Mouse (Mus musculus) testis, postnatal 14 days (tissue): ENCODE data around the gene Gnao1.

Source experiments
- DNase-seq: peaks from one replicate; pipeline ENCODE4 v3.0.0; 2021; ENCODE audit warnings: low spot score

The Gnao1 gene

DNA sequence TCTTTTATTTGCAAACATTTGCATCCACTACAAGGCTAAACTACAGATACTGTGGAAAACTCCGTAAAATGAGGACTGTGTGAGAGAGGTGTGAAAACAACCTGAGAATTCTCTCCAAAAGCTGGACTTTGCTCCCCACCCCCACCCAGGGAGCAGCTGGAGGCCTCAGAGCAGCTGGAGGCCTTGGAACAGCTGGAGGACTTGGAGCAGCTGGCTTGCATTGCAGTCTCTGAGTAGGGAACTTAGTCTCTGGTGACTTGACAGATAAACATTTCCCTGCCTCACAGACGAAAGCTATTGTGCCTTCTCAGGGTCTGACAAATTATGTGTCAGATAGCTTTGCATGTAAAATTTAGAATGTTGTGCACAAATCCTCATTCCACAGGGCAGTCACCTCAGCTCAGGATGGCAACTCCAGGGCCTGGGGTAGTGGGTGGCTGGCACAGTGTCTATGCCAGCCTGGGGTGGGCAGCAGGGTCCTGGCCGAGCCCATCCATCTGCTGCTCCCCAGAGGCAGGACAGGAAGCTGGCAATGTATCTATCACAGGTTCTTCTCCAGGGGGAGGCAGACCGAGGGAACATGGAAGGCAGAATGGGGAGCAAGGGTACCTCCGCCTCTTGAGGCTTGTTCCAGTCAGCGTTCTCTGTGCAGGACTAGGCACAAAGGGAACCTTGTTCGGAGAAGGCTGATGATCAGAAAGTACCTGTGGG is 87.2 kb downstream of the Gnao1 start:
- DNase-seq, result no peak

DNA sequence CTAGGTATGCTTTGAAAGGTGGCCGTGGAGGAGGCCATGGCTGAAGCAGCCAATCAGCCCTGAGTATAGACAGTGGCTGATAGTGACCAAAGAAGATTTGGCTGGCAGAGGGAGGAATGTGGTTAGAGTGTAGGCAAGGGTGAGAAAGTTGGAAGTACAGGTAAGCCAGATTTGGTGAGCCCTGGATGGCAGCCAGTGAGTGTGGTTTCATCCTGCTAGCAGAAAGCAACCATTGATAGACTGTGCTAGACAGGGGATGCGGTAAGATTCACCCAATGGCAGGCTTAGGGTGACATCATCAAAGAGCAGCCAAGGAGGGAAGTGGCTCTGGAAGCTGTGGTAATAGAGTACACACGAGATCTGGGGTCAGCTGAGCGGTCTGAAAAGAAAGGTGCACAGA is 88.8 kb downstream of the Gnao1 start:
- DNase-seq, result no peak

DNA sequence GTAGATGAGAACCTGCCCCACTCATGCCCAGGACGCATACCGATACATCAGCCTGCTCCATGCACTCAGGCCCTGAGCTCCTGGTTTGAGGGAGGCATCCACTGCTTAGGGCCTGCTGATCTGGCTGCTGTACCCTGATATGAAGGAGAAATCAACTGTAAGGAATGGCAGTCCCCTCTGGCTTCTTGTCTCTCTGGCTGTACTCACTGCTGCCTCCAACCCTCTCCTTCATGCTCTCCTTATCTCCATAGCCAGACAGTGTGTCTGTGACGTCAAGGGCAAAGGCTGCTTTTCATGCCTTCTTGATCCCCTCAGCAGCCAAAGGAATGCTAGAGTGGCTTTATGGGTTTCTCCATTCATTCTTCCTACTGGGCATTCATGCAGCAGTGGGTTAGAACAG is 92.3 kb downstream of the Gnao1 start:
- DNase-seq, result no peak

DNA sequence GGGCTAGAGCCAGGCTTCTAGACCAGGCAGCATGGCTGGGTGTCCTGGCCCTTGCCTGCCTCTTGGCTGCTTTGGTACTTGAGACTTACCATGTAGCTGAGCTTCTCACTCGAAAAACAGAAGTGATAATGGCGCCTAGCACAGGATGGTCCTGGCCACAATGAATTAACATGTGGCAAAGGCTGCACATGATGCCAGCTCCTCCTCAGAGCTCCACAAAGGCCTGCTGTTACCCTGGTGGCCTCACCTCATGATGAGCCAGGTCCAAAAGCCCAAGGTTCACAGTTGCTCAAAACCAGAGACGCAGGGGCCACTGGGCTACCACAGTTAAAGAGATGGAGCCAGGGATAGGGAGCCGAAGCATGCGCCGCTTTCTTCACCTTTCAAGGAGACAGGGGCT is 97.2 kb downstream of the Gnao1 start:
- DNase-seq, result no peak

DNA sequence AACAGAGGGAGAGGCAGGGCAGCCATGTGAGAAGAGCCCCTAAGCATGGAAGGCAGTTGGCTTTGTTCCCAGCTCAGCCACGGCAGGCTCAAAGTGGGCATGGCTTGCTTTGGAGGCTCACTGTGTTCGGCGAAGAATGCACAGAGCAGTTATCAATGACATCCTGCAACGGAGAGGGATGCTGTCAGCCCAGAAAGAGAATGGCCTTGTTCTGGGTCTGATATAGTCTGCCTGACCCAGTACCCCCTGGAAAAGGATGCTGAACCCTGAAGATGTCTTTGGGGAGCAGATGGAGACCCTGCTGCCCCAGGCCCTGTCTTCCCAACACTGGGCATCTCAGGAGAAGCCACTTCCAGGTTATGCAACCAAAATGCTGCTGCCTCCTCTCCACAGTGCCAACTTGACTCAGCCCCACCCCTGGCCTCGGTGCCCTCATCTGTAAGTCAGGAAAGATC is 98.2 kb downstream of the Gnao1 start:
- no peak for DNase-seq

DNA sequence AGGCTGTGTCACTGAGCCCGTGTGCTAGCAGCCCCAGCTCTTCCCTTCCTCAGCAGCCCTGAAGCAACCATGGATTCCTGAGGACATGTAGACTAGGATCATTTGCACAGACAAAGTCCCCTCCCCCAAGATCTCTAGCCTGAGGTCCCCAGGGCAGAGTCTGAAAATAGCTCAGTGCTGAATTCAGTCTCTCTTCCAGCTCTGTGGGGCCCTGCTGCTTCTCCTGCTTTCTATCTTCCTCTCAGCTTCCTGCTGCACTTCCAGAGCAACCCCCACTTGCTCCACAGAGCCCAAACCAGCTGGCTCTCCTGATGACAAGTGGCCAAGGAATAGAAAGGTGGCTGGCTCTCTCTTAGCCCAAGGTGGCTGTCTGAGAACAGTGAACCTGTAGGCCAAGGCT is 98.8 kb downstream of the Gnao1 start:
- no peak for DNase-seq

DNA sequence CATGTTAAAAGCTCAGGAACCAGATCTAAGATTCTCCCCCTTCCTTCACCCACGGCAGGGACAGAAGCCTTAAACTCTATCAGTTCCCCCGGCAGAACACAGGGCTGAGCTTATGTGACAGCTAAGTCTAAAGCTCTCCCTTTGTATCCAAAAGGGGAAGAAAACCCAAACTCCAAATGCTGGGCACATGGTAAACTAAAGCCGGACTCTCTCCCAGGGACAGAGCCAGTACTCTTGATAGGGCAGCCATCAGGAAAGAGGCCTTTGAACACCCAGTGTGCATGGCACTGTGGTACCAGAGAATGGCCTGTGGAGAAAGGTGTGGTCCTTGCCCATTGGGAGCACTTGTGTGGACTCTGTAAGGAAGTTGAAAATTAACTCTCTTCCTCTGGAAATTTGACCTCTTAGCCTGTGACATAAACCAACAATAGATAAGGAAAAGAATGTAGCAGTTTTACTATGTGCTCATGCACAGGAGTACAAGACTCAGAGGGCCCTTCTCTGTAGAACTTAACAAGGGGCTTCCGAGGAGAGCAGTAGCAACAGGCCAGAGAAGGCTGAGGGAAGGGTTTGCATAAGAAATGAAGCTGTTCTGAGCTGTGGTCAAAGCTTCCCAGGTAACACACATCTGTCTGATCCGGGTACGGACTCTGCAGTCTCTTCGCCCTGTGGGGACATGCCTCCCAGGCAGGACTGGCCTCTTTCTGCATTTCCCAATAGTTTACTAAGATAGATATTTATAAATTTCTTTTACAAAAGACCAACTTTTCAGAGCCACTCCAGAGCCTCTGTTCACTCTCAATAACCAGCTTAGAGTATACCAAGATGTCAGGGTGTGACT is 102.2 kb downstream of the Gnao1 start:
- DNase-seq, result no peak

DNA sequence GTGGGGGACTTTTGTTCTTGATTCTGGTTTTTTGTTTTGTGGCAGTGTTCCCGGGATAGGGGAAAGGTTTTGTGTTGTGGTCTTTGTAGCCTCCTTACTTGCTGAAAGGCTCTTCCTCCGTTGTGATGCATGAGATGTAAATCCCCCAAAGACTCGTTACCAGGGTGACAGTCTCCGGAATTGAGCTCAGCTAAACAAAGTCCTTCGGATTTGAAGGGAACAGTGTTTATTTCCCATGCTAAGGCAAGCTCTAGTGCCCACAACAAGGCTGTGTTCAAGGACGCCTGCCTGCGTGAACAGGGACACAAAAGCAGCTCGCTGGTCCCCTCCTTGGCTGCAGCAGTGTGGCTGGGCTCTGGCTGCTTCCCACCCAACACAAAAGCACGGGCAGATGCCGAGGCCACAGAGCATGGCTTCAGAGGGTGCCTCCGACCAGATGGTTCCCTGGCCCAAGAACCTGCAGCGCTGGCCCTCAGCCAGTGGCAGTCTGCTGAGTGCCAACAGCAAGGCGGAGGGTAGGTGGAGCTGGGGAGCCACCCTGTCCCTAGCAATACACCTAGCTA is 108.2 kb downstream of the Gnao1 start:
- no peak for DNase-seq

DNA sequence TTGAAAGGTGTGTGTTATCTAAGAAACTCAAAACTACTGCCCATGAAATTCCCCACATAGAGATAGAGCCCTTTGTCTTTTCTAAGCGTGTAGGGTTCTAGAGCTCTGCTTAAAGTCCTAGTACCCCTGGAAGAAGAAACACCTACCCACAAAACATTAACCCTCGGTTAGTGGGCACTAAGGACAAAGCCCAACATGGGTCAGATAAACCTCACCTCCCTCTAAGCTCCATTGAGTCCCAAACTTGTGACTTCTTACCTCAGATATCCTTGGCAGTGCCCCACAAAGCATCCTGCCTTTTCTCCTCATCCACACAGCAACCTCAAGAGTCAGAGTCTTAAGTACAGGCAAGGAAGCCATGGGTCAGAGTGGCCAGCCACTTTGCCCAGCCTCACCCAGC is 108.8 kb downstream of the Gnao1 start:
- DNase-seq, result no peak

DNA sequence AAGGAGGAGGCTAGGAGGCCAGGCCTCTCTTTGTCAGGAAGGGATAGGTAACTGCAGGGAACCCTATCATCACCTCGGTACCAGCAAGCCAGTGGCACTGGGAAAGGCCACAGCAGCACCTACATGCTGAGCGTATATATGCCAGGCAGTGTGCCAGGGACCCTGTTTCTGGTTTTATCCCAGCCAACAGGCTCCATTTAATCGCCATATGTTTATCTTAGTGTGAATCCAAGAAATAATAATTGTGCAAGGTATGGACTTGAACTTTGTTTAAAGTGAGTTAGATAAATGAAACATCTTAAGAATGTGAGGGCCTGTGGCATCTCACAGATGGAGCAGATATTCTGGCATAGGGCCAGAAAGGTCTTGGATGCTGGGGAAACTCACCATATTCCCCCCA is 109.7 kb downstream of the Gnao1 start:
- DNase-seq, result no peak

DNA sequence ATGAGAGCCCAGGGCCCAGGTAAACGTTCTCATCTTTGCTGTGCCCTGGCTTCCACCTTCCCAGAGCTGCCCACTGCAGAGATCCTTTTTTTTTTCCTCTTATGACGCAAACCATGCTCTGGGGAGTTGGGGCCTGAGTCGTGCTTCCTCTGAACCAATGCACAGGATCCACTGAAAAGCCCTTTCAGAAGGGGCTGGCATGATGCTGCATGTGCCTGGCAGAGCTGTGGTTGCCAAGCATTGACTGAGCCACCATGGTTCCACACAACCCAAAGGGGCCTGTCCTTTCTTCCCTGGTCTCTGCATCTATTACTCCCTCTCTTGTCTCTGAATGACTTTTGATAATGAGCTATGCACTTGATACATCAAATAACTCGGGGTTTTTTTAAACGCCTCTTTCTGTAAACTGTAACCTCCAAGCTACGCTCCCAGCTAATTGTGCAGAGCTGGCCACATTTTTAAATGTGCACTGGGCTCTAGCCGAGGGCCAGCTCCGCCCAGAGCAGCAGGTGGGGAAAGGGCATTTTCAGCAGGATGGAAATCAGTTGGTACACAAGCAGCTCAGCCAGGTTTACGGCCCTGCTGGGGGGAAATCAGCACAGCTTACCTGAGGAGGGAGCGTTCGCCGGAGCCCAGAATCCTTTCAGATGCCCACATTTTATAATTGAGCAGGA is 110.3 kb downstream of the Gnao1 start:
- DNase-seq, result no peak

DNA sequence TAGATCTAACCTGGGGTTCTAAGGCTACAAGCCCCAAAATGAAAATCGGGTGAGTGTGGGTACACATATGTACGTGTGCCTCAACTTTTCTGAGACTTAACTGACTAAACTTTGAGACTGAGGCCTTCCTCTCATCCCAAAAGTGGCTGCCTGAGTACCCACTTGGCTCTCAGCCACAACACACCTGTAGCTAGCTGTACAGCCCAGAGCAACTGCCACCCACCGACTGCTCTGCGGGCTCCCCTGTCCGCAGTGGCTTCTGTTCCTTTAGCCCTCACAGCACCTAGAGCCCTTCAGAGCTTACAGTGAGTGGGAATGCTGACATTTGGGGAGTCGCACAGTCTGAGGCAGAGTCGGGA is 110.8 kb downstream of the Gnao1 start:
- DNase-seq, result no peak

DNA sequence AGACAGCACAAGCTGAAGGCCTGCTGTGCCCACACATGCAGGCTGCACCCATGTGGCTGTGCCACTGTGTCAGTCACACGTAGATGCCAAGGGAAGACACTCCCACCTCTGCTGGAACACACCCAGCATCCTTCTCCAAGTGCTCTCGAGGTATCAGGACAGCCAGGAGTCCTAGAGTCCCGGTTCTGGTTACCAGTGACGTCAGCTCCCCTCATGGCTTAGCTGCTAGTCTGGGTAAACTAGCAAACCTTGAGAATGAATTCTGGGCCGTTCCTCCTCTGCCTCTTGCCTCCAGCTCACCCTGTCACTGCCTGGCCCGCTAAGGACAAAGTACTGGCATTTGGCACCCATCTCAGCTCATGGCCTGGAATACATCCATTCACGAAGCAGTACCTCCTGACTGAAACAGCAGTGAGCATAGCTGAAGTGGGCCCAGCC is 114.2 kb downstream of the Gnao1 start:
- no peak for DNase-seq

DNA sequence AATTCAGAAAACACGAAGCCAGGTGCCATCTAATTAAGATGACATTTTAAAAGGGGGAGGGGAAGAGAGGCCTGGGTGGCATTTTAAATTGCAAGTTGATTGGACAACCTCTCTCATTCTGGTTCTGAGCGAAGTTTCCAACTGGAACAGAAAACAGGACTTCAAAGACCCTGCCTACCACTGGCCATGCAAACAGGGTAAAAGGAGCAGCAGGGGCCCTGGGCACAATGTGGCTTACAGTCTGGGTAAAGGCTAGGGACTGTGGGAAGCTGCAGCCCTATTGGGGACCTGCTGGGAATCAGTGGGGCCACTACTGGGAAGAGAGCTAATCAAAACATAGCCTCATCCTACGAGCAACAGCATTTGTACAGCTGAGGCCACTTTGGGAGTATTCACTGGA is 115.7 kb downstream of the Gnao1 start:
- DNase-seq, result no peak

DNA sequence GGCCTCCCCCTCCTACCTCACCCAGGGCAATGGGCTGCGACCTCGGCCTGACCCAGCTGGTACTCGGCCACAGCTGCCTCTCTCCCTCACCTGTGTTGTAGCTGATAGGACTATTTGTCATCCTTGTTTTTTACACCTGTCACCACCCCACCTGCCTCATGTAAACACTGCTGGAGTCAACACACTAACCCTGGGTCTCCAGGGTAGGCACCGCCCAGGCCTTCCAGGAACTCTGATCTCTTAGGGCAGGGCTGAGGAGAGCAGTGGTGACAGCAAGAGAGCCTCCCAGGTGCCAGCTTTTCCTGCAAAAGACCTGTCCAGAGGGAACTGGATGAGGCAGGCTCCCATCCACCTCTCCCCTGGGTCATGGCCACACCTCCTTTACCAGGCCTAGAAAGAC is 119.5 kb downstream of the Gnao1 start:
- no peak for DNase-seq

DNA sequence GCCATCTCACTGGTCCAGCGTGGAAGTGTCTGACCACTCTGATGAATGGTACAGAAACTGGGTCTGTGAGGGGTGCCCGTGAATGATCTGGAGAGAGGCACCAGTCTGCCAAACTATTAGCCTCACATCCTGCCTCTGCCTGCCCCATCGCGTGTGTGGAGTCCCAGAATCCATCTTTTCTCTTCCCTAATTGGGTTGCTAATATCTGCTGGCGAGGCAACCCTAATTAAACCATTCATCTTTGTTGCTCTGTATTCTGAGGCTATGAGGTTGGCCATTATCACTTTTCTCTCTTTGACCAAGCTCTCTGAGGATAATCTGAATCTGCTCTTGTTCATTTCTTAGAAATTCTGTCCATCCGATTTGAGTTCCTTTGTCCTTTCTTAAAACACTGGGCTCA is 121.6 kb downstream of the Gnao1 start:
- DNase-seq, result no peak

DNA sequence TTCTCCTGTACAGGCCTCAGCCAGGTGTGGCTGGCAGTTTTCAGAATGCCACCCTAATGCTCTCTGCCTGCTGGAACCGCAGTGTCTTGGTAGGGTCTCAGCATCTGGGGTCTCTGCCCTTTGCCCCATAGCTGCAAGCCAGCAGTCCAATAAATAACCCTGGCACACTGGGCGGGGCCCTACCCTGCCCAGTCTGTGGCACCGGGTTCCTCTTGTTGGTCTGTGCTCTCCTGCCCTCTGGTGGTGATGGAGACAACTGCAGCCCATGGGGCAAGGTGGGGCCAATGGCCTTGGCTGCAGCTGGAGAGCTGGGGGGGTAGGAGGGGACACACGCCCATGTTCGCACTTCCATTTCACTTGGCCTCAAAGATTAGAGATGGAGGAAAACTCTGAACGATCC is 123.1 kb downstream of the Gnao1 start:
- DNase-seq, result peak; percentile 37

DNA sequence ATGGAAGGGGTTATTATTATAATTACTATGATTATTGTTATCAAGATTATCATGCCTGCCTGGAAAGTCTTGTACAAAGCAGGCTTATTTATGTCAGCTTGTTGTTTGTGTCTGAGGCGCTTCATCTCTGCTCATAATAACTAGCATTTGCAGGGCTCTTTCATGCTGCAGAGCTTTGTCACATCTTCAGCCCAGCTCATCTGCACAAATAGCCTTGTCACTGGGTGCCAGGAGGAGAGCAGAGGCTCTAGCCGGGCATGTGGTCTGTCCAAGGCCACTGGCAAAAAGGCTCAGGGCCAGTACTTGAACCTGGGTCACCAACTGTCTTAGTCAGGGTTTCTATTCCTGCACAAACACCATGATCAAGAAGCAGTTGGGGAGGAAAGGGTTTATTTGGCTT is 123.5 kb downstream of the Gnao1 start:
- no peak for DNase-seq

DNA sequence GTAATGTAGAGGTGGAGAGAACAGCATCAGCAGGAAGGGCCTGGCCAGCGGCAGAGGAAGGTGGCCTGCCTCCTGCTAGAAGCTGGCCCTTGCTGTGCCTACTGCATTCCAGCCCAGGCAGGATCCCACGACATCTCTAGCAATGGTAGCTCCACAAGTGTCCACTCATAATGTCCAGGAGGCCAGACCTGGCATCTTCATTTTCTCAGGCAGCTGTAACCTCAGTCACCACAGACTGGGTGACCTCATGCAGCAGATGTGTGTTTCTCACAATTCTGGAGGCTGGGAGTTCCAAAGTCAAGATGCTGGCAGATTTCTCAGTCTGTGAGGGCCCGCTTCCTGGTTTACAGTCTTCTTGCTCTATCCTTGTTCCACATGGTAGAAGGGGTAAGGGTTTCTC is 128.4 kb downstream of the Gnao1 start:
- DNase-seq, result no peak

DNA sequence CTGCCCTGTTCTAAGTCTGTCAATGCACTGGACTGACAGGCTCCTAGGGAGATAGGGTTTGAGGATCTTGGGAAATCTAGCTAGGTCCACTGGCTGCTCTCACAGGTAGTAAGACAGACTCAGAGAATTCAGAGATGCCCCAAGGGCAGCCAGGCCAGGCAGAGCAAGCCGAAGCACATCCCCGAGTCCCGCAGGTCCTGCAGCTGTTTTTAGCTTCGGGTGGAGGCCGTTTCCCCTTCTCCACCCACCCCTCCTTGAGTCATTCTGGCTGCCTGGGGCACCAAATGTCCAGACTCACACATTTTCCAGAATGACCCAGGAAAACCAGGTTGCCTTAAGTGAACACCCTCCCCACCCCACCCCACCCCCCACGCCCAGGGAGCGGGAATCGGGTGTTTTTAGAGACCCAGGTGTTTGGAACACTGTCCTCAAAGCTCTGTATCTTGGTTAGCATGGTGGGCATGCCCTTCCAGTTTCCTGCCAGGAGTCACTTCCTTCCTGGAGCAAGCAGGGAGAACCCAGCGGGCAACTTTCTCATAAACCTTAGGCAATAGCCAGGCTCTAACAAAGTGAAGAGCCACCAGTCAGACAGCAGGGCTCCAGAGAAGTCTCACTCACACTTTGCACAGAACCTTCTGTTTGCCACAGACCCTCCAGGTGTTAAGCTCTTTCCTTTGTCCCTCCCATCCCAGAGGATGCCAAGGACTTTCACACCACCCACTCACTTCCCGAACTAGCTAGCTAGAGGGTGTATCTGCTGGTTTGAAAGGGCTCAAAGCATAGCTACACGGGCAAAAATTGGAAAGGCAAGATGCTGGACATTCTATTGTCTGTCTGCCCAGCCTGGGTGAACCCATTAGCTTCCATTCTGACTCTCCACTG is 131.0 kb downstream of the Gnao1 start:
- no peak for DNase-seq

DNA sequence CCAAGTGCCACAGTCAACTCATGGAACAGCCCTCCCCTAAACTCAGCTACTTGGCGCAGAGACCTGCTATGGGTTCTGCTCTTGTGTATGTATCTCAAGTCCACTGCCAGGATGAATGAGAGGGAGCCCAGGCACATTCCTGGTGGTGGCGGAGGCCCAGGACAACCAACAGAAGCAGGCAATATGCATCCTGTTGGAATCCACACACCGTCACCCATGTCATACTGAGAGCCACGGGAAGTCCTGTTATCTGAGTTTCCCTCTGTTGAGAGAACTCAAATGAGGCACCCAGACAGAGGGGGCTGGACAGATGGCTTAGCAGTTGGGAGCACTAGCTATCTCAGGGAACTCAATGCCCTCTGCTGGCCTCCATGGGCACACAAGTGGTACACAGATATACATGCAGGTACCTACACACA is 131.9 kb downstream of the Gnao1 start:
- DNase-seq, result no peak

DNA sequence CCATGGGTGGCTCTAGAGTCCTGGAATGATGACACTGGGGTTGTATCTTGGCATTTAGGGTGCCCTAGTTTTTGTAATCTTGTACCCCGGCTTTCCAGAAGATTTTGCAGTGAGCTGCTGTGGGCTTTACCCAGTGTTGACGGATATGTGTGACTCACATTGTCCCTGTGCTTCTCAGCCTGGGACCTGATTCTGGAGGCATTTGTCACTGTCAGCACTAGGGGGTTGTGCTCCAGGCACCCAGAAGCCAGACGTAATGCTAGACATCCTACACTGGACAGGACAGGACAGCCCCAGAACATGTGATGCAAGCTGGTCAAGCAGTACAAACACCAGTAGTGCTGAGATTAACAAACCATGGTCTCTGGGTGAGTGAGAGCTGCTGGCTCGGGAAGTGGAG is 136.0 kb downstream of the Gnao1 start:
- DNase-seq, result no peak
